Mouse (Mus musculus) midbrain, embryonic 11.5 days (tissue): ENCODE results near the gene Adam29. TPM values are rescaled to one million over a fixed set of nuclear protein-coding genes. Genes with fewer than 3 reads are reported as not detected.
A peak's percentile ranks its signal among the peaks of the same experiment; 100 is the strongest.

Source experiments
- ATAC-seq: fragments of 200-750 bp; cut with Nextera tagmentation; 2 replicates; pipeline ENCODE4 v1.8.0; 2017; ENCODE audit warnings: moderate TSS enrichment, moderate library complexity; ENCODE audit not compliant: low FRiP score
- DNase-seq: peaks from one replicate; pipeline ENCODE4 v3.0.0; 2015; ENCODE audit warnings: low spot score; ENCODE audit errors: missing footprints
- H3K27ac ChIP-seq: fragments of 300-500 bp; sonication (generic); 2 replicates; pipeline ENCODE4 v1.5.1; 2014; ENCODE audit warnings: low read depth, low read length
- H3K27me3 ChIP-seq: fragments of 300-500 bp; sonication (generic); 2 replicates; pipeline ENCODE4 v1.6.1; 2014; ENCODE audit warnings: mild to moderate bottlenecking, low read length, moderate library complexity, mixed read lengths; ENCODE audit not compliant: control insufficient read depth, insufficient read depth
- H3K36me3 ChIP-seq: fragments of 300-500 bp; sonication (generic); 2 replicates; pipeline ENCODE4 v1.6.1; 2014; ENCODE audit warnings: mild to moderate bottlenecking, low read length, moderate library complexity, mixed read lengths; ENCODE audit not compliant: control insufficient read depth, insufficient read depth
- H3K4me1 ChIP-seq: fragments of 300-500 bp; sonication (generic); 2 replicates; pipeline ENCODE4 v1.6.1; 2014; ENCODE audit warnings: low read length; ENCODE audit not compliant: control insufficient read depth, insufficient read depth
- H3K4me2 ChIP-seq: fragments of 300-500 bp; sonication (generic); 2 replicates; pipeline ENCODE4 v1.6.1; 2014; ENCODE audit warnings: mild to moderate bottlenecking, moderate library complexity
- H3K4me3 ChIP-seq: fragments of 300-500 bp; sonication (generic); 2 replicates; pipeline ENCODE4 v1.5.1; 2014; ENCODE audit warnings: low read depth, low read length
- H3K9ac ChIP-seq: fragments of 300-500 bp; sonication (generic); 2 replicates; pipeline ENCODE4 v1.6.1; 2014; ENCODE audit warnings: low read length
- H3K9me3 ChIP-seq: fragments of 300-500 bp; sonication (generic); 2 replicates; pipeline ENCODE4 v1.6.1; 2016; ENCODE audit warnings: low read length; ENCODE audit not compliant: control insufficient read depth
- WGBS: fragments of 180-500 bp; shearing (Covaris S2); extraction: QIAGEN DNeasy Blood & Tissue Kit; methylation state at CpG from one replicate; pipeline ENCODE4 v1.1.7; 2014; 5-methylcytosine and 5-hydroxymethylcytosine counted together
- polyA plus RNA-seq: library from polyadenylated mRNA; unstranded; fragments of >200 nt; fragmentation: Nextera tagmentation; extraction: Ambion mirVana; gene quantifications from 2 replicates; pipeline ENCODE4 v1.2.1, GENCODE M21; 2014

Adam29 gene
- polyA plus RNA-seq, result not detected in 2 replicates

GRCm38 (mm10) chr8:55906848-55907247 is at the start of gene Adam29:
Adam29 (minus strand) TSS chr8:55906948.
- DNase-seq (no peak), ATAC-seq (no peak)
- no peak within 1 kb of the TSS for H3K27ac ChIP-seq
- no peak within 1 kb of the TSS for H3K4me2 ChIP-seq
- no peak within 1 kb of the TSS for H3K9ac ChIP-seq
- no peaks in the 10 kb centered on the region for H3K9me3 ChIP-seq
- no peaks in the 10 kb centered on the region for H3K27me3 ChIP-seq
- 81% methylated on average over 1 of the region's 1 CpGs for WGBS
- H3K4me3 ChIP-seq, result no peak within 1 kb of the TSS
- no peaks in the 10 kb centered on the region for H3K4me1 ChIP-seq
- H3K36me3 ChIP-seq, result no peaks in the 10 kb centered on the region

DNA sequence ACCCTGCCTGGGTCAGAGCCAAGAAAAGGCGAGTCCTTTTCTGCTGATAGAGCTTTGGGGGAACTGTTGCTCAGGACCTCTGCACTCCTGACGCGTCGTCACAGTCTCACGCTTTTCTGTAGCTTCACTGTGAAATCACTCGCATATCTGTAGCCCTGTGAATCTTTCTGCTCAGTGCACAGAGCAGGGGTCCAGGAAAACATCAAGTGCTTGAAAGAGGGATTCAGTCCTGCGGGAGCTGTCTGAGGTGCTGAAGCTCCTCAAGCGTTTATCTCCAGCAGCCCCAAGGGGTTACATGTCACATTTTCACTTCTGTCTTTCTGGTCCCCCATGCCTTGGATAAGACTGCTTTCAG is 33.8 kb upstream of the Adam29 start:
- no peaks in the 10 kb centered on the region for H3K9me3 ChIP-seq
- under 1% methylated on average over 8 of the region's 8 CpGs for WGBS
- no peaks in the 10 kb centered on the region for H3K4me1 ChIP-seq
- H3K4me2 ChIP-seq, result peak overlapping the region; percentile 69
- no peak overlapping the region for H3K27ac ChIP-seq
- H3K9ac ChIP-seq, result peak overlapping the region; percentile 24; the same call in 1 of the 2 replicates
- ATAC-seq, result peak; percentile 80
- DNase-seq, result peak; percentile 93
- no peaks in the 10 kb centered on the region for H3K36me3 ChIP-seq
- H3K27me3 ChIP-seq, result no peaks in the 10 kb centered on the region
- peak overlapping the region; percentile 32 for H3K4me3 ChIP-seq

DNA sequence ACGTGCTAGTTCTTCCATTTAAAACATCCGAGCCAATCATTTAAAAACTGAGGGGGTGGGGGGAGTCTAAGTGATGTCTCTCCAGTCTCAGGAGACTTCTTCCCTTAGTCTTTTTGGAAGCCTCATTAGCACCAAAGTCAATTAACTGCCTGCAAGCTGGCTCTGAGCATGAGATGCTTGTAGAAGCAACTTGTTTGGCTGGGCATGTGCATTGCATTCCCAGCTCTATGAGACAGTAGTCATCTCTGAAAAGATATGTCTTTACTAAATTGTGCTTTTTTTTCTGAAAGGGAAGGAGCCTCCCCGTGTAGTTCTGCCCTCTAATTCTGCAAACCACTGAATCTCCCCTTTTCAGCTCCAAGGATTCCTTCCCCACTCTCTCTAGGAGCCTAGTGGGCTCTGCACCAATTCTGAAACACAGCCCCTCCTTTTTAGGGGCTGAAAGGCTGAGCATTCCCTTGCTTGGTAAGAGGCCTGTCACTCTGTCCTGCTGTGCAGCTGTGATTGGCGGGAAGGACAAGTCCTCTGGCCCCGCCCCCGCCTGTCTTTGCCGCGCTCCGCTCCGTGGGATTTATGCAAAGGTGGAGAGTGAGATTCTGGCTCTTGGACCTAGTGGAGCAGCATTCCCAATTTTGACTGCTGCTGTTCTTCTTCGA is 33.2 kb upstream of the Adam29 start, which contains the start of gene Glra3:
Gene Glra3, plus strand, starts transcription at position 591 of the 656 bp plus-strand sequence.
- Histone ChIP-seq H3K36me3 (no peaks in the 10 kb centered on the region), H3K27ac (no peak within 1 kb of the TSS), H3K4me1 (no peaks in the 10 kb centered on the region), H3K9me3 (no peaks in the 10 kb centered on the region), H3K4me2 (peak within 1 kb of the TSS; percentile 69), H3K9ac (peak within 1 kb of the TSS; percentile 24; the same call in 1 of the 2 replicates), H3K27me3 (no peaks in the 10 kb centered on the region), H3K4me3 (peak within 1 kb of the TSS; percentile 32)
- DNase-seq (peak; percentile 82), ATAC-seq (peak; percentile 99)
- 13% methylated on average over 11 of the region's 11 CpGs for WGBS

Other genes with a start within 250 kb of the Adam29 start
- gene Glra3, start 33.5 kb upstream of the Adam29 start, polyA plus RNA-seq, result 0.16 TPM in 1 of 2 replicates, not detected in the other